Mouse (Mus musculus): ENCODE data around the gene Ctnna3. TPM values are rescaled to one million over a fixed set of nuclear protein-coding genes. Genes with fewer than 3 reads are reported as not detected.
"Not testable (repeated sequence)": the region's sequence is repeated elsewhere in the genome, so short reads cannot be mapped to it uniquely, and the experiment has no call there.

The Ctnna3 gene
- polyA plus RNA-seq, 1 experiment: 0.14 TPM

DNA sequence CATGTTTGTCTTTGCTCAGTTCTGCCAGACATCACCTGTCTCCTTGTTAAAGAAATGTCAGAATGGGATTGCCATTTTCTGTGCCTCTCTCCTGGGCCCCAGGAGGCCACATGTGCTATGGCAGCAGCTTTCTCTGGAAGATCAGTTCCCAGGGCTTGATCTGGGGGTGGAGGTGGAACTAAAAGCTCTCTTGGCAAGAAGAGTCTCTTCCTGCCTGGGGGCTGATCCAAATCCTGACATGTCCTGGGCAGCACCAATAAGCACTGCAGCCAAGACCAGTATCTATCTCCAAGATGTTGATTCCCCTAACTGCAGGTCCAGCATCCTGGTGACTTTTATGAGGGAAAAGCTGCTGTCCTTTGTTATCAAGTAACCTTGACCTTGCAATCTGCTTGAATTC is 1583.6 kb downstream of the Ctnna3 start:
- DNase-seq (ENCODE audit: low read depth, low spot score): no peak

DNA sequence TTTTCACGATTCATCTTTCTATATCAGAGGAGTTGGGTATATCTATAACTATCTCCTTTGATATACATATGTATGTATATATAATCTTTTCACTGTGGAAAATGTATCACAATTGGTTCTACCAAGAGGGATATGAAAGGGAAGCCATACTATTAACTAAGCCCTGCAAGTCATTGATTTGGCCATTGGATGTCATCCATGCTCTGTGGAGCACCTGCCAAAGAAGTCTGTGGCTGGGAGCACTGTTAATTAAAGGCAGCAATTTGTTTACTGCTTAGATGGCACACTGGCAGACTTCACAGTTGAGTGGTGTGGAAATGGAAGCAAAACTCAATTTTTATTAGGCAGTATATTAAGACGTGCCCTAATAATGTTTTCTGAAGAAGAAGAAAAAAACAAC is 1592.8 kb downstream of the Ctnna3 start:
- 69% methylated on average over 2 of the region's 2 CpGs for WGBS
- no peak for DNase-seq (ENCODE audit: low read depth, low spot score)

DNA sequence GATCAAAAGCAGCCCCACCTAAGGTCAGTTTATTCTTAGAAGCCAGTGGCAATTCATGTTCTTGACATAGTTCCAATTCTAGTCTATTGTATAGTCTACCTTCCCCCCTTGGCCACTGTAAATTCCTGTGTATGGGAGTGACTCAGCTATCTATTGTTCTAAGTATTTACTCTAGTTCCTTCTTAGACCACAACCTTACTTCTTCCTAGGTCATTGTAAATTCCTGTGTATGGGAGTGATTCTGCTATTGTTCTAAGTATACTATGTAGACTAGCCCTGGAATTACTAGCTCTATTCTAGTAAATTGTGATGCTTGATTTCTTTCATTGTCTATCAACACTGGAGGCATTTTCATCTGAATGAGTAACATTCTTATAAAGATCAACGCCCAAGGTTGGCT is 1603.6 kb downstream of the Ctnna3 start:
- DNase-seq (ENCODE audit: low read depth, low spot score): not testable (repeated sequence)
- WGBS: 80% methylated on average over 1 of the region's 1 CpGs

Other genes starting within 250 kb of the Ctnna3 start
- gene Mypn, start 226.1 kb upstream of the Ctnna3 start, polyA plus RNA-seq (2012; rRNA removed): 0.12 and 0.16 TPM in 2 replicates
- 15.6 and 17.7 TPM in 2 replicates for gene Herc4, start 186.3 kb upstream of the Ctnna3 start, polyA plus RNA-seq (2012; rRNA removed)
- 2.0 and 3.2 TPM in 2 replicates for gene Sirt1, start 48.4 kb upstream of the Ctnna3 start, polyA plus RNA-seq (2012; rRNA removed)
- gene Dnajc12, start 47.7 kb upstream of the Ctnna3 start, polyA plus RNA-seq (2012; rRNA removed): 0.78 and 1.2 TPM in 2 replicates
- not detected in 2 replicates for gene Gm7075, start 8.3 kb upstream of the Ctnna3 start, polyA plus RNA-seq (2012; rRNA removed)